Mouse (Mus musculus): Measurements from ENCODE around the gene Kirrel3.
A peak's percentile ranks its signal among the peaks of the same experiment; 100 is the strongest.

Kirrel3 gene

GRCm38 (mm10) chr9:34670906-34671305, 185.2 kb downstream of the Kirrel3 start:
- no peak for DNase-seq (ENCODE audit: inconsistent age in 2 of 2, low spot score in 1 of 2)

- no peak for DNase-seq (ENCODE audit: inconsistent age in 2 of 2, low spot score in 1 of 2)
These were observed 201.1 kb downstream of the Kirrel3 start for GRCm38 (mm10) chr9:34686798-34687197.

- DNase-seq (ENCODE audit: inconsistent age in 2 of 2, low spot score in 1 of 2): no peak
These were observed 202.7 kb downstream of the Kirrel3 start for GRCm38 (mm10) chr9:34688358-34688757.

- no peak for DNase-seq (ENCODE audit: inconsistent age in 2 of 2, low spot score in 1 of 2)
These were observed 203.7 kb downstream of the Kirrel3 start for GRCm38 (mm10) chr9:34689375-34689774.

- DNase-seq (ENCODE audit: inconsistent age in 2 of 2, low spot score in 1 of 2): no peak
These were observed 210.0 kb downstream of the Kirrel3 start for GRCm38 (mm10) chr9:34695646-34696045.

GRCm38 (mm10) chr9:34703547-34704300, 218.0 kb downstream of the Kirrel3 start:
- DNase-seq (ENCODE audit: inconsistent age in 2 of 2, low spot score in 1 of 2): no peak

GRCm38 (mm10) chr9:34704357-34704756, 218.7 kb downstream of the Kirrel3 start:
- DNase-seq (ENCODE audit: inconsistent age in 2 of 2, low spot score in 1 of 2): peak in 1 of 2 experiments; percentile 24

GRCm38 (mm10) chr9:34706350-34706873, 220.7 kb downstream of the Kirrel3 start:
- no peak for DNase-seq (ENCODE audit: inconsistent age in 2 of 2, low spot score in 1 of 2)

GRCm38 (mm10) chr9:34708691-34709090, 223.0 kb downstream of the Kirrel3 start:
- peak; percentile 15 to 64 for DNase-seq (ENCODE audit: inconsistent age in 2 of 2, low spot score in 1 of 2)

- no peak for DNase-seq (ENCODE audit: inconsistent age in 2 of 2, low spot score in 1 of 2)
These were observed 226.3 kb downstream of the Kirrel3 start for GRCm38 (mm10) chr9:34711996-34712395.

GRCm38 (mm10) chr9:34712996-34713395, 227.3 kb downstream of the Kirrel3 start:
- no peak for DNase-seq (ENCODE audit: inconsistent age in 2 of 2, low spot score in 1 of 2)

- no peak for DNase-seq (ENCODE audit: inconsistent age in 2 of 2, low spot score in 1 of 2)
These were observed 227.8 kb downstream of the Kirrel3 start for GRCm38 (mm10) chr9:34713462-34713926.

GRCm38 (mm10) chr9:34714996-34715619, 229.4 kb downstream of the Kirrel3 start:
- DNase-seq (ENCODE audit: inconsistent age in 2 of 2, low spot score in 1 of 2): no peak

- DNase-seq (ENCODE audit: inconsistent age in 2 of 2, low spot score in 1 of 2): no peak
These were observed 230.8 kb downstream of the Kirrel3 start for GRCm38 (mm10) chr9:34716476-34716875.

- DNase-seq (ENCODE audit: inconsistent age in 2 of 2, low spot score in 1 of 2): no peak
These were observed 235.9 kb downstream of the Kirrel3 start for GRCm38 (mm10) chr9:34721478-34722197.

GRCm38 (mm10) chr9:34722198-34722550, 236.5 kb downstream of the Kirrel3 start:
- no peak for DNase-seq (ENCODE audit: inconsistent age in 2 of 2, low spot score in 1 of 2)

- no peak for DNase-seq (ENCODE audit: inconsistent age in 2 of 2, low spot score in 1 of 2)
These were observed 246.8 kb downstream of the Kirrel3 start for GRCm38 (mm10) chr9:34732507-34732906.

- DNase-seq (ENCODE audit: inconsistent age in 2 of 2, low spot score in 1 of 2): no peak
These were observed 247.9 kb downstream of the Kirrel3 start for GRCm38 (mm10) chr9:34733579-34733978.

- DNase-seq (ENCODE audit: inconsistent age in 2 of 2, low spot score in 1 of 2): no peak
These were observed 249.3 kb downstream of the Kirrel3 start for GRCm38 (mm10) chr9:34734991-34735390.

- no peak for DNase-seq (ENCODE audit: inconsistent age in 2 of 2, low spot score in 1 of 2)
These were observed 253.7 kb downstream of the Kirrel3 start for GRCm38 (mm10) chr9:34739431-34739830.

- DNase-seq (ENCODE audit: inconsistent age in 2 of 2, low spot score in 1 of 2): no peak
These were observed 255.1 kb downstream of the Kirrel3 start for GRCm38 (mm10) chr9:34740814-34741213.

GRCm38 (mm10) chr9:34748003-34748402, 262.3 kb downstream of the Kirrel3 start:
- peak in 1 of 2 experiments; percentile 25 for DNase-seq (ENCODE audit: inconsistent age in 2 of 2, low spot score in 1 of 2)
